Mouse (Mus musculus) Patski (cell line): ENCODE results near the gene Dhx40. TPM values are rescaled to one million over a fixed set of nuclear protein-coding genes. Genes with fewer than 3 reads are reported as not detected.
"Not testable (repeated sequence)": the region's sequence is repeated elsewhere in the genome, so short reads cannot be mapped to it uniquely, and the experiment has no call there.

Source experiments
- ATAC-seq: fragments of 100-300 bp; one replicate; pipeline ENCODE4 v1.8.0; 2021
- CTCF ChIA-PET: fragments of 350-600 bp; sonication (Branson Sonifier 250); formaldehyde crosslinking; loops from one replicate; lab custom pipeline; 2022; ENCODE audit warnings: inconsistent platforms; lab: Charles Lee
- POLR2A ChIA-PET: fragments of 350-600 bp; sonication (Branson Sonifier 250); formaldehyde crosslinking; loops from one replicate; lab custom pipeline; 2022; ENCODE audit warnings: antibody characterized with exemption, inconsistent platforms; lab: Charles Lee
- DNase-seq: peaks from one replicate; pipeline ENCODE4 v3.0.0-alpha.2; 2011; ENCODE audit warnings: low read depth, low spot score
- H3K27me3 ChIP-seq: fragments of 371-371 bp; one replicate; pipeline ENCODE4 v1.5.1; 2021
- CTCF ChIP-seq: fragments of 100-300 bp; IDR thresholded peaks from one replicate; pipeline ENCODE4 v1.5.1; 2021
- in situ Hi-C: fragments of 300-500 bp; cut with MboI; formaldehyde crosslinking; loops from 3 replicates; pipeline ENCODE4 v1.11.1; 2018; ENCODE audit warnings: low pct_unique_long_range_greater_than_20kb, mixed read lengths
- polyA plus RNA-seq: library from polyadenylated mRNA; unstranded; gene quantifications from one replicate; pipeline ENCODE4 v1.2.3, GENCODE M21; 2021

Gene Dhx40
- polyA plus RNA-seq, 1 experiment from 2014 or later, result 76.1 TPM

GRCm38 (mm10) chr11:86819536-86819935, 12.0 kb upstream of the Dhx40 start:
- ChIA-PET POLR2A (no interaction called here), CTCF (interaction anchor here (1.9 kb wide), 1 partner anchor 16 kb away, joined by 6 read pairs; no protein-coding TSS in a partner anchor)

GRCm38 (mm10) chr11:86818928-86819327, 11.4 kb upstream of the Dhx40 start:
- TF ChIP-seq CTCF, result no peak
- DNase-seq (no peak), ATAC-seq (no peak)
- POLR2A ChIA-PET, result interaction anchor here (0.6 kb wide), 1 partner anchor 109 kb away, joined by 7 read pairs; no protein-coding TSS in a partner anchor
- in situ Hi-C loops, result no loop called here
- H3K27me3 ChIP-seq, result no peaks in the 10 kb centered on the region
- CTCF ChIA-PET, result interaction anchor here (1.9 kb wide), 1 partner anchor 17 kb away, joined by 6 read pairs; no protein-coding TSS in a partner anchor

More at GRCm38 (mm10) chr11:86819536-86819935, 12.0 kb upstream of the Dhx40 start:
- in situ Hi-C loops, result no loop called here
- no peaks in the 10 kb centered on the region for H3K27me3 ChIP-seq
- ATAC-seq (no peak), DNase-seq (no peak)
- no peak for TF ChIP-seq CTCF

GRCm38 (mm10) chr11:86816288-86816687, 8.7 kb upstream of the Dhx40 start:
- not testable (repeated sequence) for DNase-seq

GRCm38 (mm10) chr11:86814481-86814880, 6.9 kb upstream of the Dhx40 start:
- H3K27me3 ChIP-seq, CTCF ChIA-PET, ATAC-seq, DNase-seq, in situ Hi-C loops, POLR2A ChIA-PET: not testable (repeated sequence)

More at GRCm38 (mm10) chr11:86816288-86816687, 8.7 kb upstream of the Dhx40 start:
- POLR2A ChIA-PET, in situ Hi-C loops, ATAC-seq, H3K27me3 ChIP-seq: not testable (repeated sequence)
- CTCF ChIA-PET, result interaction anchor here (1.4 kb wide), 1 partner anchor 20 kb away, joined by 4 read pairs; no protein-coding TSS in a partner anchor

- in situ Hi-C loops, POLR2A ChIA-PET, CTCF ChIA-PET, DNase-seq, H3K27me3 ChIP-seq, ATAC-seq: not testable (repeated sequence)
These were observed 5.7 kb upstream of the Dhx40 start for GRCm38 (mm10) chr11:86813256-86813655.

GRCm38 (mm10) chr11:86811326-86811630, 3.7 kb upstream of the Dhx40 start:
- H3K27me3 ChIP-seq, result no peaks in the 10 kb centered on the region
- in situ Hi-C loops, result no loop called here
- ChIA-PET CTCF (interaction anchor here (1.2 kb wide), 1 partner anchor 199 kb away, joined by 3 read pairs; no protein-coding TSS in a partner anchor), POLR2A (no interaction called here)
- ATAC-seq (no peak), DNase-seq (no peak)
- no peak for TF ChIP-seq CTCF

GRCm38 (mm10) chr11:86810572-86811325, 3.2 kb upstream of the Dhx40 start:
- POLR2A ChIA-PET, result no interaction called here

GRCm38 (mm10) chr11:86809828-86810227, 2.3 kb upstream of the Dhx40 start:
- POLR2A ChIA-PET, result no interaction called here
- DNase-seq, result no peak
- TF ChIP-seq CTCF, result no peak
- CTCF ChIA-PET, result no interaction called here
- in situ Hi-C loops, result no loop called here
- ATAC-seq, result no peak
- no peaks in the 10 kb centered on the region for H3K27me3 ChIP-seq

More at GRCm38 (mm10) chr11:86810572-86811325, 3.2 kb upstream of the Dhx40 start:
- DNase-seq (no peak), ATAC-seq (no peak)
- CTCF ChIA-PET, result interaction anchor here (1.2 kb wide), 1 partner anchor 200 kb away, joined by 3 read pairs; no protein-coding TSS in a partner anchor
- TF ChIP-seq CTCF, result no peak
- in situ Hi-C loops, result no loop called here
- H3K27me3 ChIP-seq, result no peaks in the 10 kb centered on the region

- H3K27me3 ChIP-seq, result no peaks in the 10 kb centered on the region
- POLR2A ChIA-PET, result no interaction called here
- no peak for TF ChIP-seq CTCF
- peak; percentile 57 for ATAC-seq
- in situ Hi-C loops, result no loop called here
- CTCF ChIA-PET, result no interaction called here
- peak; percentile 24 for DNase-seq
These were observed 507 bp downstream of the Dhx40 start for GRCm38 (mm10) chr11:86807001-86807477.

- POLR2A ChIA-PET, result no interaction called here
- CTCF ChIA-PET, result interaction anchor here (1.0 kb wide), 1 partner anchor 10 kb away, joined by 3 read pairs; no protein-coding TSS in a partner anchor
- DNase-seq (no peak), ATAC-seq (no peak)
- TF ChIP-seq CTCF, result no peak
- in situ Hi-C loops, result loop anchor here (25.0 kb wide), 1 partner anchor 218 kb away; no protein-coding TSS in a partner anchor
- H3K27me3 ChIP-seq, result no peaks in the 10 kb centered on the region
These were observed 13.4 kb downstream of the Dhx40 start for GRCm38 (mm10) chr11:86794161-86794560.

- H3K27me3 ChIP-seq, POLR2A ChIA-PET, CTCF ChIA-PET, DNase-seq, ATAC-seq: not testable (repeated sequence)
- in situ Hi-C loops, result loop anchor here (25.0 kb wide), 1 partner anchor 225 kb away; no protein-coding TSS in a partner anchor
- peak; percentile 45 for TF ChIP-seq CTCF
These were observed 20.1 kb downstream of the Dhx40 start for GRCm38 (mm10) chr11:86787436-86787835.
